Mouse (Mus musculus): ENCODE data around the gene Mrps18c. TPM values are rescaled to one million over a fixed set of nuclear protein-coding genes. Genes with fewer than 3 reads are reported as not detected.

The Mrps18c gene
- polyA plus RNA-seq, 1 experiment from 2014 or later: 127 TPM

- peak overlapping the region; percentile 100 for H3K4me2 ChIP-seq (ENCODE audit: low read depth, low read length)
These were observed 22.9 kb downstream of the Mrps18c start for GRCm38 (mm10) chr5:100821375-100821774.

DNA sequence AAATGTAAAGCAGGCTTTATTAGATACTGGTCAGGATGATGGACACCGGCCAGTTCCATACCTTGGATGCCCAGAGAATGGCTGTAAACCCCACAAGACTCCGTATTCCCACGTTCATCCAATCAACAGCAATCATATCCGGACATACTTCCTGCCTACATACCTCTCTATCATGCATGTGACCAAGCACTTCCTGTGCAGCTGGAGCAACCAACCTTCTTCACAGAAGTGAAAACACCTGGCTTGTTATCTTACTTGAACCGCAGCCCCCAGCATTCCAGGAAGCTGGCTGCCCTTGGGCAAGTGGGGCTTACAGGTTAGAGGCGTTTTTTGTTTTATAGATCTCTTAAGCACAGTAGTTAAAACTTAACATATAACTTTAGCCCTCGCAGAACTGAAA lies 24.4 kb downstream of the Mrps18c start:
- 67% methylated on average over 7 of the region's 7 CpGs for WGBS (ENCODE audit: insufficient replicate concordance)
- H3K9me3 ChIP-seq (ENCODE audit: low read length): no peaks in the 10 kb centered on the region
- ATAC-seq: no peak

More at GRCm38 (mm10) chr5:100821375-100821774, 22.9 kb downstream of the Mrps18c start:
- TF ChIP-seq CTCF (IDR thresholded peaks at IDR 0.05; ENCODE audit: low read depth) (peak; percentile 35), EP300 (IDR thresholded peaks at IDR 0.05; ENCODE audit: low read depth) (no peak)
- H3K4me1 ChIP-seq (ENCODE audit: insufficient read depth): 0 out of 2 replicates have a peak, but pooled peaks cover 6% of the 10 kb centered on the region
- no peak for DNase-seq
- peak overlapping the region; percentile 94 for H3K4me3 ChIP-seq (ENCODE audit: low read depth, low read length)
- ATAC-seq: peak; percentile 45
- 58% methylated on average over 8 of the region's 8 CpGs for WGBS (ENCODE audit: insufficient replicate concordance)
- no peak overlapping the region for H3K9ac ChIP-seq (replicated peaks)
- peaks cover 8% of the 10 kb centered on the region for H3K36me3 ChIP-seq (replicated peaks; ENCODE audit: insufficient read depth, low read length)
- no peak overlapping the region; the same call in 1 of the 2 replicates for H3K27ac ChIP-seq (ENCODE audit: low read depth)
- no peaks in the 10 kb centered on the region for H3K9me3 ChIP-seq (ENCODE audit: low read length)
- H3K27me3 ChIP-seq (ENCODE audit: insufficient read depth, low read length): no peaks in the 10 kb centered on the region

DNA sequence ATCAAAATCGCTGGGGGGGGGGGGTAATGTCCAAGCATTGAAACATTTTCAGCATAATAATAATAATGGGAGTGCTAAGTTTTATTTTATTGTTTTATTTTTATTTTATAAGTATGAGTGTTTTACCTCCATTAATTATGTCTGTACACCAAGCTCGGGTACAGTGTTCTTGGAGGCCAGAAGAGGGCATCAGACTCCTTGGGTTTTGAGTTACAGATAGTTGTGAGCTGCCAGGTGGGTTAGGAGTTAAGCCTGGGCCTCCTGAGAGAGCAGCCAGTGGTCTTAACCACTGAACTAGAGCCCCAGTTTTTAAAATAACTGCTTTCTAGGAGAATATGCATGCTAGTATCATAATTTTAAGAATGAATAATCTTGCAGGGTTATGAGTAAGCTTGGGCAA lies 27.5 kb downstream of the Mrps18c start:
- TF ChIP-seq EP300 (IDR thresholded peaks at IDR 0.05; ENCODE audit: low read depth) (no peak), CTCF (IDR thresholded peaks at IDR 0.05; ENCODE audit: low read depth) (peak; percentile 65)
- WGBS (ENCODE audit: insufficient replicate concordance): 8% methylated on average over 2 of the region's 2 CpGs
- ATAC-seq (no peak), DNase-seq (no peak)
- Histone ChIP-seq H3K27ac (ENCODE audit: low read depth) (no peak overlapping the region), H3K27me3 (ENCODE audit: insufficient read depth, low read length) (no peaks in the 10 kb centered on the region), H3K9me3 (ENCODE audit: low read length) (no peaks in the 10 kb centered on the region), H3K9ac (replicated peaks) (no peak overlapping the region), H3K36me3 (replicated peaks; ENCODE audit: insufficient read depth, low read length) (no peaks in the 10 kb centered on the region), H3K4me1 (ENCODE audit: insufficient read depth) (0 out of 2 replicates have a peak, but pooled peaks cover 2% of the 10 kb centered on the region), H3K4me2 (ENCODE audit: low read depth, low read length) (no peak overlapping the region), H3K4me3 (ENCODE audit: low read depth, low read length) (no peak overlapping the region)

More for the DNA sequence above, 24.4 kb downstream of the Mrps18c start:
- H3K27ac ChIP-seq (ENCODE audit: low read depth): no peak overlapping the region
- no peak overlapping the region for H3K4me2 ChIP-seq (ENCODE audit: low read depth, low read length)
- H3K36me3 ChIP-seq (replicated peaks; ENCODE audit: insufficient read depth, low read length): no peaks in the 10 kb centered on the region
- TF ChIP-seq EP300 (IDR thresholded peaks at IDR 0.05; ENCODE audit: low read depth) (no peak), CTCF (IDR thresholded peaks at IDR 0.05; ENCODE audit: low read depth) (no peak)
- no peaks in the 10 kb centered on the region for H3K27me3 ChIP-seq (ENCODE audit: insufficient read depth, low read length)
- H3K9ac ChIP-seq (replicated peaks): no peak overlapping the region
- H3K4me3 ChIP-seq (ENCODE audit: low read depth, low read length): no peak overlapping the region
- H3K4me1 ChIP-seq (ENCODE audit: insufficient read depth): 0 out of 2 replicates have a peak, but pooled peaks cover 6% of the 10 kb centered on the region
- DNase-seq: no peak

DNA sequence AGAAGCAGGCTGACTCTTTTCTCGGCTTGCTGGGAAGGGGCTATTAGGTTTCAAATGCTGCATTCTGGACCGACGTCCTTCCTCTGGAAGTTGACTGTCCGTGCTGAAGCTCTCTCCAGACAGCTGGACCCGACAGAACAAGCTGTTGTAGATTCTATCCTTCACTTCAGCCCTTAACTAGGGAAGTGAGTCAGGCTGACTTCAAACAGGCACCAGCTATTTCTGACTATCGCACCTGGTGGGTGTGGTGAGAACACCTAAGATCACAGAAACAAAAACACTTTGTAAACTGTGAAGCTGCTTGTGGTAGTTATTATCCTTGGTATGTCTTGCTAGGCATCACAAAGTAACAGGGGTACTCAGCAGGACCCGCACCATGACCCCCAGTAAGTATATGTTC lies 28.1 kb downstream of the Mrps18c start:
- Histone ChIP-seq H3K4me3 (ENCODE audit: low read depth, low read length) (no peak overlapping the region), H3K27ac (ENCODE audit: low read depth) (no peak overlapping the region), H3K4me1 (ENCODE audit: insufficient read depth) (no peaks in the 10 kb centered on the region), H3K36me3 (replicated peaks; ENCODE audit: insufficient read depth, low read length) (no peaks in the 10 kb centered on the region), H3K9ac (replicated peaks) (no peak overlapping the region), H3K27me3 (ENCODE audit: insufficient read depth, low read length) (no peaks in the 10 kb centered on the region), H3K4me2 (ENCODE audit: low read depth, low read length) (no peak overlapping the region), H3K9me3 (ENCODE audit: low read length) (no peaks in the 10 kb centered on the region)
- ATAC-seq (no peak), DNase-seq (no peak)
- TF ChIP-seq EP300 (IDR thresholded peaks at IDR 0.05; ENCODE audit: low read depth) (no peak), CTCF (IDR thresholded peaks at IDR 0.05; ENCODE audit: low read depth) (no peak)
- 63% methylated on average over 7 of the region's 7 CpGs for WGBS (ENCODE audit: insufficient replicate concordance)

GRCm38 (mm10) chr5:100828701-100829100 lies 30.3 kb downstream of the Mrps18c start:
- H3K27me3 ChIP-seq (ENCODE audit: insufficient read depth, low read length): no peaks in the 10 kb centered on the region
- no peak overlapping the region for H3K9ac ChIP-seq (replicated peaks)
- no peak overlapping the region for H3K4me3 ChIP-seq (ENCODE audit: low read depth, low read length)
- no peak for TF ChIP-seq CTCF (IDR thresholded peaks at IDR 0.05; ENCODE audit: low read depth)
- no peak for TF ChIP-seq EP300 (IDR thresholded peaks at IDR 0.05; ENCODE audit: low read depth)
- ATAC-seq (no peak), DNase-seq (no peak)
- H3K4me1 ChIP-seq (ENCODE audit: insufficient read depth): no peaks in the 10 kb centered on the region
- no peaks in the 10 kb centered on the region for H3K9me3 ChIP-seq (ENCODE audit: low read length)
- H3K36me3 ChIP-seq (replicated peaks; ENCODE audit: insufficient read depth, low read length): no peaks in the 10 kb centered on the region
- WGBS (ENCODE audit: insufficient replicate concordance): 78% methylated on average over 3 of the region's 3 CpGs
- no peak overlapping the region for H3K4me2 ChIP-seq (ENCODE audit: low read depth, low read length)
- H3K27ac ChIP-seq (ENCODE audit: low read depth): no peak overlapping the region

GRCm38 (mm10) chr5:100832680-100833079 lies 34.3 kb downstream of the Mrps18c start:
- TF ChIP-seq CTCF (IDR thresholded peaks at IDR 0.05; ENCODE audit: low read depth) (no peak), EP300 (IDR thresholded peaks at IDR 0.05; ENCODE audit: low read depth) (no peak)
- ATAC-seq (no peak), DNase-seq (no peak)
- H3K4me3 ChIP-seq (ENCODE audit: low read depth, low read length): no peak overlapping the region
- H3K4me1 ChIP-seq (ENCODE audit: insufficient read depth): no peaks in the 10 kb centered on the region
- no peak overlapping the region for H3K4me2 ChIP-seq (ENCODE audit: low read depth, low read length)
- H3K9ac ChIP-seq (replicated peaks): no peak overlapping the region
- no peaks in the 10 kb centered on the region for H3K36me3 ChIP-seq (replicated peaks; ENCODE audit: insufficient read depth, low read length)
- 82% methylated on average over 3 of the region's 3 CpGs for WGBS (ENCODE audit: insufficient replicate concordance)
- no peak overlapping the region for H3K27ac ChIP-seq (ENCODE audit: low read depth)
- H3K27me3 ChIP-seq (ENCODE audit: insufficient read depth, low read length): no peaks in the 10 kb centered on the region
- no peaks in the 10 kb centered on the region for H3K9me3 ChIP-seq (ENCODE audit: low read length)

DNA sequence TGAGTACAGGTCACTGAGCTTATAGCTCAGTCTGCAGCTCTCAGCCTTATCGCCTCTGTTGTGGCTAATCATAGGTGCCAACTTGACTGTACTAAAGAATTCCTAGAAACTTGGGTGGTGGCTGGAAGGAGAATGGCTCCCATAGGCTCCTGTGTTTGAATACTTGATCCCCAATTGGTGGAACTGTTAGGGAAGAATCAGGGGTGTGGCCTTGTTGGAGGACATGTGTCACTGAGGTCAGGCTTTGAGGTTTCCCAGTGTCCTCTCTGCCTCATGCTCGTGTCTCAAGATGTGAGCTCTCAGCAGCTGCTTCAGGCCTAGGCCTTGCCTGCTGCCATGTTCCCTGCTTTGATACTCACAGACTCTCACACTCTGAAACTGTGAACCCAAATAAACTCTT lies 35.4 kb downstream of the Mrps18c start:
- no peak overlapping the region for H3K4me2 ChIP-seq (ENCODE audit: low read depth, low read length)
- no peak for TF ChIP-seq CTCF (IDR thresholded peaks at IDR 0.05; ENCODE audit: low read depth)
- TF ChIP-seq EP300 (IDR thresholded peaks at IDR 0.05; ENCODE audit: low read depth): no peak
- no peaks in the 10 kb centered on the region for H3K27me3 ChIP-seq (ENCODE audit: insufficient read depth, low read length)
- ATAC-seq: no peak
- no peaks in the 10 kb centered on the region for H3K4me1 ChIP-seq (ENCODE audit: insufficient read depth)
- H3K9ac ChIP-seq (replicated peaks): no peak overlapping the region
- H3K4me3 ChIP-seq (ENCODE audit: low read depth, low read length): no peak overlapping the region
- DNase-seq: no peak
- H3K9me3 ChIP-seq (ENCODE audit: low read length): no peaks in the 10 kb centered on the region
- no peak overlapping the region for H3K27ac ChIP-seq (ENCODE audit: low read depth)
- H3K36me3 ChIP-seq (replicated peaks; ENCODE audit: insufficient read depth, low read length): no peaks in the 10 kb centered on the region
- WGBS (ENCODE audit: insufficient replicate concordance): 83% methylated on average over 2 of the region's 2 CpGs
